Mouse (Mus musculus): Measurements from ENCODE around the gene Hist1h1d. TPM values are rescaled to one million over a fixed set of nuclear protein-coding genes. Genes with fewer than 3 reads are reported as not detected.

The Hist1h1d gene
- polyA plus RNA-seq, 1 experiment from 2014 or later = 0.51 TPM

GRCm38 (mm10) chr13:23576906-23577639, 24.0 kb downstream of the Hist1h1d start:
- Histone ChIP-seq H3K4me3 (ENCODE audit: low read depth, low read length) (peak overlapping the region; percentile 53), H3K27me3 (ENCODE audit: insufficient read depth, low read length) (no peaks in the 10 kb centered on the region), H3K4me2 (ENCODE audit: low read depth, low read length) (peak overlapping the region; percentile 71), H3K27ac (ENCODE audit: low read depth) (peak overlapping the region; percentile 88), H3K4me1 (ENCODE audit: insufficient read depth) (peaks cover 14% of the 10 kb centered on the region), H3K9me3 (ENCODE audit: low read length) (no peaks in the 10 kb centered on the region), H3K36me3 (replicated peaks; ENCODE audit: insufficient read depth, low read length) (no peaks in the 10 kb centered on the region), H3K9ac (replicated peaks) (peak overlapping the region; percentile 82)
- ATAC-seq = no peak
- WGBS (ENCODE audit: insufficient replicate concordance) = 37% methylated on average over 6 of the region's 6 CpGs
- TF ChIP-seq CTCF (IDR thresholded peaks at IDR 0.05; ENCODE audit: low read depth) (no peak), EP300 (IDR thresholded peaks at IDR 0.05; ENCODE audit: low read depth) (no peak)
- DNase-seq = no peak

DNA sequence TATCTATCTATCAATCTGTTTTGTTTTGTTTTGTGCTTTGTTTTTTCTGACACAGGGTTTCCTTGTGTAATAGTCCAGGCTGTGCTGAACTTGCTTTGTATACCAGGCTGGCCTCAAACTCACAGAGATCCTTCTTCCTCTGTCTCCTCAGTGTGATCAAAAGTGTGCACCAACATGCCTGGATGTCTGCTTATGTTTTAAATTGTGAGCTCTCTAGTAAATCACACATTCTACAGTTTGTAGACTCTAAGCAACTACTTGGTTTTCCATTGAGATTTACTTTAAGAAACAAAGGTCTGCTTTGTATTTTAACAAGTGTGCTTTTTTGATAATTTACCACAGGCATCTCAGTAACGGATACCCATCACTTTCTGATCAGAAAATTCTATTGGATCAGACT, 24.8 kb downstream of the Hist1h1d start:
- no peak overlapping the region for H3K4me3 ChIP-seq (ENCODE audit: low read depth, low read length)
- no peak for ATAC-seq
- TF ChIP-seq EP300 (IDR thresholded peaks at IDR 0.05; ENCODE audit: low read depth) (no peak), CTCF (IDR thresholded peaks at IDR 0.05; ENCODE audit: low read depth) (no peak)
- no peak overlapping the region for H3K9ac ChIP-seq (replicated peaks)
- no peak overlapping the region for H3K4me2 ChIP-seq (ENCODE audit: low read depth, low read length)
- H3K27me3 ChIP-seq (ENCODE audit: insufficient read depth, low read length) = no peaks in the 10 kb centered on the region
- WGBS (ENCODE audit: insufficient replicate concordance) = 89% methylated on average over 1 of the region's 1 CpGs
- H3K9me3 ChIP-seq (ENCODE audit: low read length) = no peaks in the 10 kb centered on the region
- no peak overlapping the region for H3K27ac ChIP-seq (ENCODE audit: low read depth)
- no peak for DNase-seq
- no peaks in the 10 kb centered on the region for H3K36me3 ChIP-seq (replicated peaks; ENCODE audit: insufficient read depth, low read length)
- peaks cover 19% of the 10 kb centered on the region for H3K4me1 ChIP-seq (ENCODE audit: insufficient read depth)

DNA sequence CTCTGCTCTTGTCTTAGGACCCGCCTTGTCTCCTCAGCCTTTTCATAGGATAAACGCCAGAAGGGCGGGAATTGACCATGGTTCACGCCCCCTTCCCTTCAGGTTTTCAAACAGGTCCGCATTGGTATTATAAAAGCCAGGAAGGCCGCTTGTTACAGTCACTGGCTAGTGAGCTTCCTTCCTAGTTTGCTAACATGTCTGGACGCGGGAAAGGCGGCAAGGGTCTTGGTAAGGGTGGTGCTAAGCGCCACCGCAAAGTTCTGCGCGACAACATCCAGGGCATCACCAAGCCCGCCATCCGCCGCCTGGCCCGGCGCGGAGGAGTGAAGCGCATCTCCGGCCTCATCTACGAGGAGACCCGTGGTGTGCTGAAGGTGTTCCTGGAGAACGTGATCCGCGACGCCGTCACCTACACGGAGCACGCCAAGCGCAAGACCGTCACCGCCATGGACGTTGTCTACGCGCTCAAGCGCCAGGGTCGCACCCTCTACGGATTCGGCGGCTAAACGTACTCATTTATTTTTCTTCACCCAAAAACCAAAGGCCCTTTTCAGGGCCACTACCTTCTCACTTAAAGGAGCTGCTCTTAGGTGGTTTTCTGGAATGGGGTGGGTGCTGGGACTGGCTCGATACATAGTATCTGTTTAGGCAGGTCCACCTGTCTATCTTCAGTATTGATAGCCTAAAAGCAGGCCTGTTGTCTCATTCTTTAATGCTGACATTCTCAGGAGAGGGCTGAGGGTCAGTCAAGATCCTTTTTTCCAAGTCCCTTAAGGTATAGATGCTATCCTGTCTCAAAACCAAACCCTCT, 28.6 kb downstream of the Hist1h1d start, which contains the start of gene Hist1h4d:
TSS of gene Hist1h4d (plus strand) at position 191 of the 811 bp plus-strand sequence.
- no peaks in the 10 kb centered on the region for H3K9me3 ChIP-seq (ENCODE audit: low read length)
- peak within 1 kb of the TSS; percentile 86 for H3K4me2 ChIP-seq (ENCODE audit: low read depth, low read length)
- peak within 1 kb of the TSS; percentile 59 for H3K4me3 ChIP-seq (ENCODE audit: low read depth, low read length)
- H3K27me3 ChIP-seq (ENCODE audit: insufficient read depth, low read length) = no peaks in the 10 kb centered on the region
- ATAC-seq (peak; percentile 76), DNase-seq (peak; percentile 94)
- peak within 1 kb of the TSS; percentile 83 for H3K9ac ChIP-seq (replicated peaks)
- no peaks in the 10 kb centered on the region for H3K36me3 ChIP-seq (replicated peaks; ENCODE audit: insufficient read depth, low read length)
- TF ChIP-seq CTCF (IDR thresholded peaks at IDR 0.05; ENCODE audit: low read depth) = no peak
- TF ChIP-seq EP300 (IDR thresholded peaks at IDR 0.05; ENCODE audit: low read depth) = peak; percentile 94
- H3K4me1 ChIP-seq (ENCODE audit: insufficient read depth) = peaks cover 30% of the 10 kb centered on the region
- WGBS (ENCODE audit: insufficient replicate concordance) = 2% methylated on average over 43 of the region's 43 CpGs
- H3K27ac ChIP-seq (ENCODE audit: low read depth) = peak within 1 kb of the TSS; percentile 99

- DNase-seq = peak; percentile 35
- H3K27ac ChIP-seq (ENCODE audit: low read depth) = peak overlapping the region; percentile 99
- H3K4me1 ChIP-seq (ENCODE audit: insufficient read depth) = peaks cover 24% of the 10 kb centered on the region
- no peak for ATAC-seq
- H3K9me3 ChIP-seq (ENCODE audit: low read length) = no peaks in the 10 kb centered on the region
- peak overlapping the region; percentile 59 for H3K4me3 ChIP-seq (ENCODE audit: low read depth, low read length)
- WGBS (ENCODE audit: insufficient replicate concordance) = 11% methylated on average over 6 of the region's 6 CpGs
- TF ChIP-seq CTCF (IDR thresholded peaks at IDR 0.05; ENCODE audit: low read depth) = no peak
- no peak for TF ChIP-seq EP300 (IDR thresholded peaks at IDR 0.05; ENCODE audit: low read depth)
- peak overlapping the region; percentile 83 for H3K9ac ChIP-seq (replicated peaks)
- no peaks in the 10 kb centered on the region for H3K27me3 ChIP-seq (ENCODE audit: insufficient read depth, low read length)
- H3K4me2 ChIP-seq (ENCODE audit: low read depth, low read length) = peak overlapping the region; percentile 86
- H3K36me3 ChIP-seq (replicated peaks; ENCODE audit: insufficient read depth, low read length) = no peaks in the 10 kb centered on the region
Observed at GRCm38 (mm10) chr13:23582219-23583056, 29.4 kb downstream of the Hist1h1d start.

DNA sequence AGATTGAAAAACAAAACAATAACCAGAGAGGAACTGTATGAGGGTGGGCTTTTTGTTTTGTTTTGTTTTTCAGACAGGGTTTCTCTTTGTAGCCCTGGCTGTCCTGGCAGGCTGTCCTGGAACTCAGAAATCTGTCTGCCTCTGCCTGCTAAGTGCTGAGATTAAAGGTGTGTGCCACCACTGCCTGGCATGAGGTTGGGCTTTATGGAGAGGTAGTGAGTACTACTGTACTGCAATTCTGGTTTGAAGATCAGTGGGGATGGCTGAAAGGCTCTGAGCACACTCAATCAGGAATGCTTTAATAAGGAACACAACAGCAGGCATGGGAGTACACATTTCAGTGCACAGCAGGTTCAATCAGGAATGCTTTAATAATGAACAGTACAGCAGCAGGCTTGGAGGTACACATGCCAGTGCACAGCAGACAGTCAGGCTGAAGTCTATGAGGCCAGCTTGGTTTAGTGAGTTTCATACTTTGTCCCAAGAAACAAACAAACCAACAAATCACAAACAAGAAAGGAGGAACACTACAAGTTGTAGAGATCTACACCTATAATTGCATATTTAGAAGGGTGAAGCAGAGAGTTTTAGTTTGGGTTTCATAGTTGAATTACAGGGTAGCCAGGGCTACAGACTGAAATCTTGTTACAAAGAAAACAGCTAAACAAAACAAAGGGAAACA, 30.5 kb downstream of the Hist1h1d start:
- Histone ChIP-seq H3K9me3 (ENCODE audit: low read length) (no peaks in the 10 kb centered on the region), H3K4me2 (ENCODE audit: low read depth, low read length) (peak overlapping the region; percentile 86), H3K36me3 (replicated peaks; ENCODE audit: insufficient read depth, low read length) (no peaks in the 10 kb centered on the region), H3K27ac (ENCODE audit: low read depth) (peak overlapping the region; percentile 99), H3K9ac (replicated peaks) (peak overlapping the region; percentile 83), H3K4me3 (ENCODE audit: low read depth, low read length) (peak overlapping the region; percentile 59), H3K4me1 (ENCODE audit: insufficient read depth) (peaks cover 24% of the 10 kb centered on the region), H3K27me3 (ENCODE audit: insufficient read depth, low read length) (no peaks in the 10 kb centered on the region)
- no peak for DNase-seq
- no peak for ATAC-seq
- TF ChIP-seq CTCF (IDR thresholded peaks at IDR 0.05; ENCODE audit: low read depth) (no peak), EP300 (IDR thresholded peaks at IDR 0.05; ENCODE audit: low read depth) (no peak)
